Mouse (Mus musculus) liver, embryonic 14.5 days (tissue): Measurements from ENCODE around the gene Nfatc4. TPM values are rescaled to one million over a fixed set of nuclear protein-coding genes. Genes with fewer than 3 reads are reported as not detected.

ENCODE experiments used
- ATAC-seq: fragments of 200-750 bp; cut with Nextera tagmentation; 2 replicates; pipeline ENCODE4 v1.8.0; 2017; ENCODE audit warnings: moderate number of reproducible peaks, mild to moderate bottlenecking, moderate library complexity; ENCODE audit not compliant: insufficient read depth
- DNase-seq, 3 experiments: peaks; one replicate each; pipeline ENCODE4 v3.0.0-alpha.2; 2012 to 2013; ENCODE audit warnings: low read depth in 3 of 3, low spot score in 3 of 3
- H3K27ac ChIP-seq: fragments of 300-500 bp; sonication (generic); 2 replicates; pipeline ENCODE4 v1.5.1; 2014; ENCODE audit warnings: moderate library complexity, mild to moderate bottlenecking, control low read depth, inconsistent platforms
- H3K27me3 ChIP-seq: fragments of 300-500 bp; sonication (generic); 2 replicates; pipeline ENCODE4 v1.6.1; 2014; ENCODE audit warnings: mild to moderate bottlenecking, low read length, moderate library complexity; ENCODE audit not compliant: control insufficient read depth, insufficient read depth
- H3K36me3 ChIP-seq: fragments of 300-500 bp; sonication (generic); replicated peaks from 2 replicates; pipeline ENCODE4 v1.6.1; 2014; ENCODE audit warnings: low read depth; ENCODE audit not compliant: control insufficient read depth, insufficient read depth
- H3K4me1 ChIP-seq, 2 experiments: fragments of 200-500 bp in 1 of 2; fragments of 300-500 bp in 1 of 2; sonication (generic) in 1 of 2; replicated peaks; 2 replicates each; pipeline ENCODE4 v1.6.1; 2012 to 2014; ENCODE audit warnings: antibody characterized with exemption in 1 of 2, inconsistent platforms in 1 of 2, low read length in 1 of 2; ENCODE audit not compliant: control insufficient read depth in 2 of 2, insufficient read depth in 2 of 2
- H3K4me2 ChIP-seq: fragments of 300-500 bp; sonication (generic); 2 replicates; pipeline ENCODE4 v1.6.1; 2014; ENCODE audit warnings: low read depth, mild to moderate bottlenecking, control low read depth, moderate library complexity
- H3K4me3 ChIP-seq, 2 experiments: fragments of 200-500 bp in 1 of 2; fragments of 300-500 bp in 1 of 2; sonication (generic) in 1 of 2; 2 replicates each; pipeline ENCODE4 v1.5.1; 2012 to 2014; ENCODE audit warnings: low read depth in 2 of 2, low read length in 2 of 2, mild to moderate bottlenecking in 2 of 2, control low read depth in 1 of 2, inconsistent platforms in 1 of 2, moderate library complexity in 1 of 2; ENCODE audit not compliant: insufficient read depth in 1 of 2
- H3K9ac ChIP-seq: fragments of 300-500 bp; sonication (generic); replicated peaks from 2 replicates; pipeline ENCODE4 v1.6.1; 2014; ENCODE audit warnings: mild to moderate bottlenecking, control low read depth, moderate library complexity
- H3K9me3 ChIP-seq: fragments of 300-500 bp; sonication (generic); 2 replicates; pipeline ENCODE4 v1.6.1; 2016; ENCODE audit warnings: low read length, mixed read lengths; ENCODE audit not compliant: control insufficient read depth
- CTCF ChIP-seq: IDR thresholded peaks from 2 replicates; pipeline ENCODE4 v1.5.1; 2016; ENCODE audit warnings: antibody characterized with exemption, low read depth, control low read depth
- EP300 ChIP-seq: IDR thresholded peaks from 2 replicates; pipeline ENCODE4 v1.6.1; 2016; ENCODE audit warnings: antibody characterized with exemption, low read depth
- WGBS: fragments of 180-500 bp; shearing (Covaris S2); extraction: QIAGEN DNeasy Blood & Tissue Kit; methylation state at CpG from one replicate; pipeline ENCODE4 v1.1.7; 2014; ENCODE audit not compliant: insufficient replicate concordance; 5-methylcytosine and 5-hydroxymethylcytosine counted together
- polyA plus RNA-seq, 2 experiments: library from polyadenylated mRNA; depleted of rRNA in 1 of 2; stranded (reverse) in 1 of 2; unstranded in 1 of 2; fragments of >200 nt; fragmentation: Nextera tagmentation in 1 of 2; extraction: Ambion mirVana in 1 of 2; gene quantifications; 2 replicates each; pipeline versions ENCODE4 v1.2.1 to v1.2.3; 2012 to 2014

The Nfatc4 gene
- polyA plus RNA-seq, 2 experiments, result 0.33 to 1.0 TPM

DNA sequence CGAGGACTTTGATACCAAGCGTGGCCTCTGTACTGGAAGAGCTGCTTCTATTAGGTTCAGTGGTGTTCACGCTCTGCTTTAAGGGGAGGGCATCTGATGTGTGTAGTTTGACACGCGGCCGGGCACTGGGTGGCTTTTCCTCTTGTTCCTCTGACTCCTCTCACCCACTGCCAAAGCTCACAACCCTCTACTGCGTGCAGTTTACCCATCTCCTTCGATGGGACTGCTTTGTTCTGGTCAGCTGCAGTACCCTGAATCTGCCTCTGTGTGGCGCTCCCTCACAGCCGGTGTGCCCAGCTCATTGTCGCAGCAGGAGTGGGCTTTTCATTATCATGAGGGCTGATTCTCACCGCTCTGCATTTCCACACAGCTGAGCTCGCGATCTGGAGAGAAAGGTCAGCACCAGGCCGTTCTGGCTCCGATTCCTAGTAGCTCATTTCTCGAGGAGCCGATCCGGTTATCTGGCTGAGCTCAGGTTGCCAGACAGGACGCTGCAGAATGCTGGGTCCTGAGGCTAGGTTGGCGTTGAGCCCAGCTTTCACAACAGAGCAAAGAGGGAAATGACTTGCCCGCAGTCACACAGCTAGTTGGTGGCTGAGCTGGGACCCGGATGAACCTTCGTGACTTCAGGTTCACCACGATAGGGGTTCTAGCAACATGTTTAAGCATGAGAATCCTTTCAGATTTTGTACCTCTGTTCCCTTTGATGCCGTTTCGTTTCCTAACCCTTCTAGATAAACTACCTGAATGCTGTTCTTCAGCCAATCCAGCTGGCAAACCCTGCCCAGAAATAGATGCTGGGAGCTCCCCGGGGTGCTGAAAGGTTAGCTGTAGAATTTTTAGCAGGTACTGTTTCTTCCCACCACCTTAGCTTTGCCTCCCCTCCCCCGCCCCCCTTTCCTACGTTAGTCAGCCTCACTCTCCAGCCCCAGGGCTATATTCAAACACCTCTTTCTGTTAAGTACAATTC is 51.1 kb downstream of the Nfatc4 start:
- Histone ChIP-seq H3K36me3 (no peaks in the 10 kb centered on the region), H3K27ac (no peak overlapping the region), H3K4me3 (peak overlapping the region; percentile 38), H3K9me3 (no peaks in the 10 kb centered on the region), H3K4me2 (peak overlapping the region; percentile 65), H3K9ac (no peak overlapping the region), H3K4me1 (peaks cover 0 to 7% of the 10 kb centered on the region in 2 experiments; a peak in 2 of 4 replicates), H3K27me3 (no peaks in the 10 kb centered on the region; the same call in none of the 2 replicates)
- peak; percentile 53; the same call in 1 of the 2 replicates for ATAC-seq
- TF ChIP-seq CTCF, result peak; percentile 96
- TF ChIP-seq EP300, result no peak
- DNase-seq, result peak in 1 of 3 experiments; percentile 23
- 10% methylated on average over 30 of the region's 30 CpGs for WGBS

DNA sequence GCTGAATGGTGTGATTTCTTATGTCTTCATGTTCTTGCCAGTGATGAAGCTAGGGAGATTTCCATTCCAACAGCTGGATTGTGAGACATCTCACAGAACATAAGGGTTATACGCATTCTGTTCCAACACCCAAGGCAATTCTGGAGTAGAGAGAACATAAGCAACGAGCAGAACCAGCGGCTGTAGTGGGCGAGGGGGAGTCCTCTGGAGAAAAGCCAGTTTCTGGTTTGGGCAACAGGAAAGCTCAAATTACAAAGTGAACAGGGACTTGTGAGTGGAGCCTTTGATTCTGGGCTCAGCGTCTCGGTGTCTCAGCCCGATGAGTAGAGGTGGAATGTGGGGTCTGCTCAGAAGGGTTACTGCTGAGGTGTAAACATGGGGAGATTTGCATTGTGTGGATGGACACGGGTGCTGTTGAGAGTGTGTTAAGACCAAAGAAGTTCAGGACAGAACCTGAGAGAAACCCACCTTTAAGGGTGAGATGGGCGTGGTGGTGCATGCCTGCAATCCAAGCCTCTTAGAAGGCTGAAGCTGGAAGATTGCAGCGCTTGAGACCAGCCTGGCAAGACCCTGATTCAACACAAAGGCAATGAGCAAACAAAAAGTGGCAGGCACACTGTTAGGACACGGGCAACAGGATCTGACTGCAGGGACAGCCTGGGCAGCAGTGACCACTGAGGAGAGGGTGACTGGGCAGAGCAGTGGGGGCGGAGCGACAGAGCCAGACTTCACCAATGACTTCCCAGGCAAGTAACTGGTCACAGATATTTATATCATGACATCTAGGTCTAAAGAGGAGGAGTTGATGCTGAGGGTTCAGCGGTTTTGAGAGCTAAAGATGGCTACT is 54.7 kb downstream of the Nfatc4 start:
- no peaks in the 10 kb centered on the region for H3K9me3 ChIP-seq
- ATAC-seq (no peak), DNase-seq (no peak)
- H3K9ac ChIP-seq, result no peak overlapping the region
- H3K4me2 ChIP-seq, result no peak overlapping the region
- peaks cover 0 to 14% of the 10 kb centered on the region in 2 experiments; a peak in 2 of 4 replicates for H3K4me1 ChIP-seq
- 29% methylated on average over 14 of the region's 14 CpGs for WGBS
- no peaks in the 10 kb centered on the region for H3K36me3 ChIP-seq
- TF ChIP-seq CTCF (no peak), EP300 (no peak)
- H3K4me3 ChIP-seq, result no peak overlapping the region
- no peak overlapping the region for H3K27ac ChIP-seq
- H3K27me3 ChIP-seq, result no peaks in the 10 kb centered on the region; the same call in none of the 2 replicates

DNA sequence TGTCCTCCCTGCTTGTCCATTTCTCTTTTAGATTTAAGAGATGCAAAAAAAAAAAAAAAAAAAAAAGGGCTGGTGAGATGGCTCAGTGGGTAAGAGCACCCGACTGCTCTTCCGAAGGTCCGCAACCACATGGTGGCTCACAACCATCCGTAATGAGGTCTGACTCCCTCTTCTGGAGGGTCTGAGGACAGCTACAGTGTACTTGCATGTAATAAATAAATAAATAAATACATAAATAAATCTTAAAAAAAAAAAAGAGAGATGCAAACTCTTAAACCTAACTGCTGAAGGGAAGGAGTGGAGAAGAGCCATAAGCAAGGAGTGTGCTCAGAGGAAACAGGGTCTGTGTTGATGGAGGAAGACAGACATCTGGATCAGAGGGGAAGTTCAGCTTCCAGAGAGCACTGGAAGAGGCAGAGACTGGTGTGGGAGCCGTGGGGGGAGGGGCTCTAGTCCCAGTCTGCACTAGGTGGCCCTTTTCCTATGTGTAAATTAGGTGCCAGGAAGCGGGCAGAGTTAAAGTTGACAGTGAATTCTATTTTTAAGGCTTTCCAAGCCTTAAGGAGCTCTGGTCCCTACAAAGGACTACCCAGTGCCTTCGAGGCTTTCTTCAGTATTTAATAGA is 55.5 kb downstream of the Nfatc4 start:
- H3K9me3 ChIP-seq, result no peaks in the 10 kb centered on the region

DNA sequence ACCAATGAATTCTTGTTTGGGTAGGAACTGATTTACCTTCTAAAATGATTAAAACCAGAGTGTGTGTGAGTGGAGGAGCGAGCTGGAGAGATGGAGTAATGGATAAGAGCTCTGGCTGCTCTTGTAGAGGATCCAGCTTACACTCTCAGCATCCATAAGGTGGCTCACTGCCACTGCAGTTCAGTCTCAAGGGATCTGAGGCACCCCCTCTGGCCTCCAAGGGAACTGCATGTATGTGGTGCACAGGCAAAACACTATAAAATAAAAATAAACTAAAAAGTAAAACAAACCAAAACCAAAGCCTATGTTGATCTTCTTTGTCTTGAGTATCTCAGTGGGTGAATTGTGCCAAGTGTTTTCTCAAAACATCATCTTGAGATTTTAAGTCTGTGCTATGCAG is 56.7 kb downstream of the Nfatc4 start:
- no peak overlapping the region for H3K27ac ChIP-seq
- no peaks in the 10 kb centered on the region; the same call in none of the 2 replicates for H3K27me3 ChIP-seq
- 12% methylated on average over 1 of the region's 1 CpGs for WGBS
- TF ChIP-seq CTCF, result peak; percentile 88
- no peak for TF ChIP-seq EP300
- peak in 1 of 3 experiments; percentile 38 for DNase-seq
- peaks cover 7 to 23% of the 10 kb centered on the region in 2 experiments; a peak in 3 of 4 replicates for H3K4me1 ChIP-seq
- no peak overlapping the region for H3K4me2 ChIP-seq
- no peaks in the 10 kb centered on the region for H3K36me3 ChIP-seq
- no peak overlapping the region for H3K4me3 ChIP-seq
- H3K9ac ChIP-seq, result no peak overlapping the region
- no peaks in the 10 kb centered on the region for H3K9me3 ChIP-seq
- ATAC-seq, result no peak

More for the DNA sequence above, 55.5 kb downstream of the Nfatc4 start:
- no peak overlapping the region for H3K27ac ChIP-seq
- DNase-seq (no peak), ATAC-seq (no peak)
- no peak overlapping the region for H3K9ac ChIP-seq
- 5% methylated on average over 7 of the region's 7 CpGs for WGBS
- H3K27me3 ChIP-seq, result no peaks in the 10 kb centered on the region; the same call in none of the 2 replicates
- no peaks in the 10 kb centered on the region for H3K36me3 ChIP-seq
- no peak overlapping the region for H3K4me2 ChIP-seq
- TF ChIP-seq CTCF (no peak), EP300 (no peak)
- H3K4me3 ChIP-seq, result no peak overlapping the region
- H3K4me1 ChIP-seq, result peaks cover 0 to 16% of the 10 kb centered on the region in 2 experiments; a peak in 2 of 4 replicates
